Mouse (Mus musculus) spleen, adult 2 months (tissue): ENCODE results near the gene Fam172a.

Source experiments
- CTCF ChIP-seq: fragments of 200-500 bp; IDR thresholded peaks from 2 replicates; pipeline ENCODE4 v1.5.1; 2011; ENCODE audit warnings: mild to moderate bottlenecking, inconsistent platforms; ENCODE audit not compliant: insufficient read depth, insufficient read length, insufficient replicate concordance; ENCODE audit errors: extremely low read depth
- POLR2A ChIP-seq: fragments of 200-500 bp; IDR thresholded peaks from 2 replicates; pipeline ENCODE4 v1.6.1; 2011; ENCODE audit warnings: low read depth, low read length, inconsistent platforms

- no peak for TF ChIP-seq CTCF
- no peak for TF ChIP-seq POLR2A
Observed at GRCm38 (mm10) chr13:78215223-78215622, 513.4 kb downstream of the Fam172a start.
